Mouse (Mus musculus): ENCODE data around the gene Mecom.

DNA sequence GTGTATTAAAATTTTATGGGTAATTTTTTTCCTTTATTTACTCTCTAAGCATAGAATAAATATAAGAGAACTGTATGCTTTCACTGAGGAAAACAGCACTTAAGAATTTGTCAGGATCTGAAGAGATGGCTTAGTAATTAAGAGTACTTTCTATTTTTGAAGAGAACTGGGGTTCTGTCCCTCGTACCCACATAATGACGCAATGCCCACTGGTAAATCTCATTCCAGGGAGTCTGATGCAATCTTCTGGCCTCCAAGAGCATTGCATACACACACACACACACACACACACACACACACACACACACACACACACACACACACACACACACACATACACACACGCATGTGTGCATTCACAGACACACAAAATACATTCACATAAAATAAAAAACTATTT, 504.3 kb downstream of the Mecom start:
- no peak for TF ChIP-seq MYOD1 (IDR thresholded peaks at IDR 0.05; ENCODE audit: control insufficient read depth in 1 of 3, insufficient read length in 2 of 3, low read depth in 2 of 3)
- no peak for TF ChIP-seq E2F4 (IDR thresholded peaks at IDR 0.05; ENCODE audit: insufficient read depth)
- no peak for TF ChIP-seq USF1 (IDR thresholded peaks at IDR 0.05; ENCODE audit: low read depth)
- TF ChIP-seq POLR2A (IDR thresholded peaks at IDR 0.05; ENCODE audit: insufficient read length, low read depth), result no peak
- no peak for TF ChIP-seq TCF3 (IDR thresholded peaks at IDR 0.05; ENCODE audit: insufficient read length, low read depth)
